Mouse (Mus musculus) kidney, postnatal 0 days (tissue): ENCODE data around the gene H2al2a. TPM values are rescaled to one million over a fixed set of nuclear protein-coding genes. Genes with fewer than 3 reads are reported as not detected.

Experiments used
- ATAC-seq: fragments of 200-750 bp; cut with Nextera tagmentation; replicated peaks from 2 replicates; pipeline ENCODE4 v1.8.0; 2017; ENCODE audit warnings: low read depth, moderate number of reproducible peaks, moderate TSS enrichment, moderate library complexity; ENCODE audit not compliant: low FRiP score
- DNase-seq: peaks from one replicate; pipeline ENCODE4 v3.0.0-alpha.2; 2016; ENCODE audit warnings: low spot score
- H3K27ac ChIP-seq: fragments of 300-500 bp; sonication (generic); 2 replicates; pipeline ENCODE4 v1.5.1; 2014; ENCODE audit warnings: mild to moderate bottlenecking
- H3K27me3 ChIP-seq: fragments of 300-500 bp; sonication (generic); 2 replicates; pipeline ENCODE4 v1.6.1; 2014; ENCODE audit warnings: low read length, mixed read lengths; ENCODE audit not compliant: insufficient read depth
- H3K36me3 ChIP-seq: fragments of 300-500 bp; sonication (generic); 2 replicates; pipeline ENCODE4 v1.6.1; 2014; ENCODE audit warnings: low read length, mixed read lengths; ENCODE audit not compliant: insufficient read depth
- H3K4me1 ChIP-seq: fragments of 300-500 bp; sonication (generic); replicated peaks from 2 replicates; pipeline ENCODE4 v1.6.1; 2014; ENCODE audit warnings: antibody characterized with exemption, low read length, mixed read lengths; ENCODE audit not compliant: insufficient read depth
- H3K4me2 ChIP-seq: fragments of 300-500 bp; sonication (generic); 2 replicates; pipeline ENCODE4 v1.6.1; 2014; ENCODE audit warnings: mild to moderate bottlenecking, low read length, moderate library complexity, mixed read lengths
- H3K4me3 ChIP-seq: fragments of 300-500 bp; sonication (generic); replicated peaks from 2 replicates; pipeline ENCODE4 v1.5.1; 2014; ENCODE audit warnings: low read depth, low read length
- H3K9ac ChIP-seq: fragments of 300-500 bp; sonication (generic); 2 replicates; pipeline ENCODE4 v1.6.1; 2014; ENCODE audit warnings: low read depth, low read length
- H3K9me3 ChIP-seq: fragments of 300-500 bp; sonication (generic); replicated peaks from 2 replicates; pipeline ENCODE4 v1.6.1; 2016; ENCODE audit warnings: low read length, inconsistent platforms, mixed read lengths
- CTCF ChIP-seq: IDR thresholded peaks from 2 replicates; pipeline ENCODE4 v1.5.1; 2016; ENCODE audit warnings: antibody characterized with exemption, low read depth, mild to moderate bottlenecking, moderate library complexity
- WGBS: fragments of 180-500 bp; shearing (Covaris S2); extraction: QIAGEN DNeasy Blood & Tissue Kit; methylation state at CpG from one replicate; pipeline ENCODE4 v1.1.7; 2014; 5-methylcytosine and 5-hydroxymethylcytosine counted together
- polyA plus RNA-seq: library from polyadenylated mRNA; unstranded; fragments of >200 nt; fragmentation: Nextera tagmentation; extraction: Ambion mirVana; gene quantifications from 2 replicates; pipeline ENCODE4 v1.2.1, GENCODE M21; 2015

Gene H2al2a
- not detected in 2 replicates for polyA plus RNA-seq

DNA sequence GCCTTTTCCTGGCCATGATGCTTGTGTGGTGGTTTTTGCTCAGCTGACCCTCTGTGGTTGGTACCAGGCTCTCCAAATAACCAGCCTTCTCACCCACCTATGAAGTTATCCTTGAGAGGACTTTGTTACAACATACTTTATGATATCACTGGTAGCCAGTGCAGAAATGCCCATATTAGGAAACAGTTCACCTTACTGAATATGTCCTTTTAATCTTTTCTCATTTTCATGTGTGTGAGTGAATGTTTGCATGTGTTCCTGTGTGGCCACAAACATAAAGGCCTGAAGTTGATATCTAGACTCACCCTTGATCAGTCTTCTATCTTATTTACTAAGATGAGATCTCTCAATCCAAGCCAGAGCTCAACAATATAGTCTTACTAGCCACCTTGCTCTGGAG is at the start of gene H2al2a:
Gene H2al2a, minus strand, starts transcription at position 101 of the 400 bp plus-strand sequence.
- no peak for ATAC-seq
- DNase-seq, result no peak
- Histone ChIP-seq H3K27ac (no peak within 1 kb of the TSS), H3K4me3 (no peak within 1 kb of the TSS), H3K36me3 (no peaks in the 10 kb centered on the region), H3K27me3 (no peaks in the 10 kb centered on the region), H3K4me2 (no peak within 1 kb of the TSS), H3K9me3 (no peaks in the 10 kb centered on the region), H3K4me1 (no peaks in the 10 kb centered on the region), H3K9ac (no peak within 1 kb of the TSS)
- TF ChIP-seq CTCF, result no peak

DNA sequence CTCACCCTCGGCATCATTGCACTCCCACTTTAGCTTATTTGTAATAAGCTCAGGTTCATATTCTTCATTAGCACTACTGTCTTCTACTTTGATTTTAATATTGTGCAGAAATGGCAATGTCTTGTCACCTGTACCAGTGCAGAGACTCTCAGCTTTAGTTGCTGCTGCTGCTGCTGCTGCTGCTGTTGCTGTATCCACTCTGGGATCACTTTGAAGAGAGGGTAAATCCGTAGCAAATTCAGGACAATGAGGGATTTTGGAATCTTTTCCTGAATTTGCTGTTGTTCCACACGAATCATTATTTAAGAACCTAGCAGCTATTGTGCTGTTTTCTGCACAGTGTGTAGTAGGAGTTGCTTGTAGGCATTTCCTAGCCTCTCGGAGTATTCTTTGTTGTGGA is 49.4 kb upstream of the H2al2a start:
- no peak for ATAC-seq
- peak overlapping the region; percentile 88 for H3K4me2 ChIP-seq
- no peak for TF ChIP-seq CTCF

DNA sequence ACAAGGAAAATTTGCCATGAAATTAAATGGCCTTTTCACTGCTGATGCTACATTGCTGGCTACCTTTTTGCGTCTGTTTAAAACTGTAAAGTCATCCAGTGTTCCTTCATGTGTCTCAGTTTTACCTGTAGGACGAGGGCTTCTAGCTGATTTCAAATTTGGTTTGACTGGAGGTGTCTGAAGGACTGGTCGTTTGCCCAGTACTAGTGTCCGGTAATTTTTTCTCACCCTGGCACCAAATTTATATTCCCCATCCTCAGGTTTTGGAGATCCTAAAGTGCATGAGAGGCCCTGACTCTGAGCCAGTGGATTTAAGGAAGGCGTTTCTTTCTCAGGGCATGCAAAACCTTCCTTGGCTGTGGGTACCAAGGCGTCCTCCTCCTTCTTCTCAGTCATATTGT is 49.0 kb upstream of the H2al2a start:
- 20% methylated on average over 6 of the region's 6 CpGs for WGBS

More for the DNA sequence above, 49.4 kb upstream of the H2al2a start:
- DNase-seq, result no peak
- H3K27me3 ChIP-seq, result no peaks in the 10 kb centered on the region
- peak overlapping the region; percentile 97 for H3K9ac ChIP-seq
- peak overlapping the region; percentile 99 for H3K27ac ChIP-seq
- WGBS, result 3% methylated on average over 4 of the region's 4 CpGs
- H3K4me3 ChIP-seq, result peak overlapping the region; percentile 95
- H3K9me3 ChIP-seq, result no peaks in the 10 kb centered on the region
- peaks cover 20% of the 10 kb centered on the region for H3K4me1 ChIP-seq
- no peaks in the 10 kb centered on the region for H3K36me3 ChIP-seq

DNA sequence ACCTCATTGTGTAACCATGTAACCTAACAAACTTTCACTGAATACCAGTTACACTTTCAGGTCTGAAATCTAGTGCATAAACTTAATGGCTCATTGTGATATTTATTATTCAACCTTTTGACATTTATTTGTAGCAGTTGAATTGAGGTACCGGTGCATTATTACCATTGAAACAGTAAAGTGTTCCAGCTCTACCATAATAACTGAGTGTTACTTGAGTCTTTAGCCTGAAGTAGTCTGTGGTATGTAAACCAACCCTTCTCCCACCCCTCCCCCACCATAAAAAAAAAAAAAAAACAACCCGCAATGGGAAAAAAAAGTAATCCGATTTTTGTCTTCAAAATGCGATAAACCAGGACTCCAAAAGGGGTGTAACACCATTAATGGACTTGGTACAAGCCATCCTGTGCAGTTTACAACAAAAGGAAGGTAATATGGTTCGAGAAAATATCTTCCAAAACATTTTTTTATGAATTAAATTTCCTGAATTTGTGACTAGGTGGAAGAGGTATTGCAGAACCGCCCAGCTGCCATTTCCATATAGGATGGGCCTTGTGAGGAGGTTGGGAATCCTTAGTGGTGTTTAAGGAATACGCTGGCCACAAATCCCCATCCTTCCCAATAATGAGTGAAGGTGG is 48.5 kb upstream of the H2al2a start:
- Histone ChIP-seq H3K4me2 (peak overlapping the region; percentile 88), H3K27me3 (no peaks in the 10 kb centered on the region), H3K9me3 (no peaks in the 10 kb centered on the region), H3K4me3 (peak overlapping the region; percentile 95), H3K9ac (peak overlapping the region; percentile 97; the same call in 1 of the 2 replicates), H3K4me1 (peaks cover 29% of the 10 kb centered on the region), H3K36me3 (no peaks in the 10 kb centered on the region), H3K27ac (0 out of 2 replicates have a peak overlapping the region, but pooled peaks have one; percentile 99)
- WGBS, result 14% methylated on average over 7 of the region's 7 CpGs
- TF ChIP-seq CTCF, result no peak
- DNase-seq (no peak), ATAC-seq (no peak)

More for the DNA sequence above, 49.0 kb upstream of the H2al2a start:
- H3K4me2 ChIP-seq, result peak overlapping the region; percentile 88
- peak overlapping the region; percentile 99; the same call in 1 of the 2 replicates for H3K27ac ChIP-seq
- no peak for DNase-seq
- TF ChIP-seq CTCF, result no peak
- no peaks in the 10 kb centered on the region for H3K36me3 ChIP-seq
- peak overlapping the region; percentile 97 for H3K9ac ChIP-seq
- peak overlapping the region; percentile 95 for H3K4me3 ChIP-seq
- H3K4me1 ChIP-seq, result peaks cover 24% of the 10 kb centered on the region
- ATAC-seq, result no peak
- H3K27me3 ChIP-seq, result no peaks in the 10 kb centered on the region
- H3K9me3 ChIP-seq, result no peaks in the 10 kb centered on the region

DNA sequence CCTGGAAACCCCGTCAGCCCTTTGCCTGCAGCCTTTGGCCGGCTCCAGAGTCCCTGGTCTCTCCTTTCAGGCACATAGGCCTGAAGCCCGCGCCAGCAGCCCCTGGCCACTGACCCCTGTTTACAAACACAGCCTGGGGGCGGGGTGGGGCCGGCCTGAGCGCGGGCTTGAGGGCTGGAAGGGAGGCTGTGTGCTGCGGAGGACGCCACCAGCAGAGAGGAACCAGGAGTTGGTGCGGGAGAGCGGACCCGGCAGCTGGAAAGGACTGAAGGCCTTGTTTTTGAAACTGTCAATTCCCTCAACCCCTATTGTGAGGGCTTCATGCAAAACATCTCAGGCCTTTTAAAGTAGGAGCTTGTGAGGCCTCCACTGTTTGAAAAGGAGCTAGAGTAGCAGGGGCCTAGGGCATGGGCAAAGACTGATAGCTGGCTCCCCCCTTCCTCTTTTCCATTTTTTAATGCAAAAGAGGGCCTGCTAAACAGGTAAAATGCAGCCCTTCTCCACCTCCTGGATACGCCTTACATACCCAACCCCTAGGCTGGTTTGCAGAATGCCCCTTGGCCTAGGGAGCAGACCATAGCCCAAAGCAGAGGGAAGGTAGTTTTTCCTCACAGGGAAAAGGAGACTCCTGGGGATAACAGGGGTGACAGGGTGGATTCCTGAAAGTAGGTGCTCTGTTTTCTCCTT is 44.6 kb upstream of the H2al2a start:
- H3K4me1 ChIP-seq, result peaks cover 37% of the 10 kb centered on the region
- H3K27ac ChIP-seq, result peak overlapping the region; percentile 85
- peak; percentile 70 for DNase-seq
- H3K4me2 ChIP-seq, result peak overlapping the region; percentile 49
- H3K9me3 ChIP-seq, result no peaks in the 10 kb centered on the region
- no peak for TF ChIP-seq CTCF
- peak overlapping the region; percentile 35 for H3K9ac ChIP-seq
- ATAC-seq, result peak; percentile 78
- H3K4me3 ChIP-seq, result no peak overlapping the region; the same call in 1 of the 2 replicates
- H3K36me3 ChIP-seq, result no peaks in the 10 kb centered on the region
- WGBS, result 33% methylated on average over 14 of the region's 14 CpGs
- H3K27me3 ChIP-seq, result no peaks in the 10 kb centered on the region

DNA sequence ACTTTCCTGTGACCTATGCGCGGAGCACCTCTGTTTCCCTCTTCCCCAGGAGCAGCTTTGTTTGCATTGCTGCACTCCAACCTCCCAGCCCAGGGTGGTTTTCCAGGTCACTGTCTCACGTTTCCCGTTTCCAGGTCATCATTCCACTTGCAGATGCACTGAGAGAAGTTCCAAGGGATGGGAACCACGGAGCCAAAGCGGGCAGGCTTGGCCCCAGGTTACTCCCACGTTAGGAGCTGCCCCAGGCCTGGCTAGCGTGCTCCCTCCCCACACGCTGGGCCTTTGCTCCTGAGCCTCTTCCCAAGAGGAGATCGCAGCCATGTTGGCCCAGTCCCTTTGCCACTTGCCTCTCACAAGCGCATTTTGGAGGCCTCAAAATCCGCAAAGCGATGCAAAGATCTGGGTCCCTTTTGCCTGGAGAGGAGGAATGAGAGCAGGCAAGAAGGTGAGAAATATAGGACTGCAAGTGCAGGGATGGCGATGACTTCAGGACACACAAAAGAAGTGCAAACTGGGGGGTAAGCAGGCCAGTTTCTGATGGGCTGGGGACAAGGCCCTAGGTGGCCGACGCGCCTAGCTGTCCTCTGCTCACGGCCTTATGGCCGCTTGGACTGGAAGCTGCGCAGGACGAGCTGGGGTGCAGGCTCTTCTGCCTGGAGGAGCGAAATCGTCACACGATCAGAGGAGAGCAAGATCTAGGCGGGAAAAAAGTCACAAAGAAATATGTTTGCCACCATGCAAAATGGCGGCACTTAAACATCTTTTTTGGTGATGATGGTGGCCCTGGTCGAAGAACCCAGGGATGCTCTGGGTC is 43.8 kb upstream of the H2al2a start:
- peak overlapping the region; percentile 43; the same call in 1 of the 2 replicates for H3K9ac ChIP-seq
- H3K27ac ChIP-seq, result peak overlapping the region; percentile 85
- no peak for TF ChIP-seq CTCF
- no peaks in the 10 kb centered on the region for H3K36me3 ChIP-seq
- no peak overlapping the region; the same call in 1 of the 2 replicates for H3K4me3 ChIP-seq
- ATAC-seq, result peak; percentile 55
- peaks cover 37% of the 10 kb centered on the region for H3K4me1 ChIP-seq
- no peaks in the 10 kb centered on the region for H3K9me3 ChIP-seq
- peak; percentile 71 for DNase-seq
- WGBS, result 38% methylated on average over 27 of the region's 27 CpGs
- H3K27me3 ChIP-seq, result no peaks in the 10 kb centered on the region
- peak overlapping the region; percentile 49 for H3K4me2 ChIP-seq
